Mouse (Mus musculus) hindbrain, embryonic 14.5 days (tissue): ENCODE measurements around the gene Add3. TPM values are rescaled to one million over a fixed set of nuclear protein-coding genes. Genes with fewer than 3 reads are reported as not detected.

Experiments
- ATAC-seq: fragments of 200-750 bp; cut with Nextera tagmentation; 2 replicates; pipeline ENCODE4 v1.8.0; 2017; ENCODE audit warnings: moderate number of reproducible peaks, mild to moderate bottlenecking, moderate TSS enrichment, moderate library complexity; ENCODE audit not compliant: low FRiP score
- DNase-seq: peaks from one replicate; pipeline ENCODE4 v3.0.0-alpha.2; 2015; ENCODE audit warnings: low spot score
- H3K27ac ChIP-seq: fragments of 300-500 bp; sonication (generic); 2 replicates; pipeline ENCODE4 v1.5.1; 2014; ENCODE audit warnings: mild to moderate bottlenecking, moderate library complexity
- H3K27me3 ChIP-seq: fragments of 300-500 bp; sonication (generic); 2 replicates; pipeline ENCODE4 v1.6.1; 2014; ENCODE audit warnings: mild to moderate bottlenecking, low read length, mixed read lengths; ENCODE audit not compliant: control insufficient read depth, insufficient read depth
- H3K36me3 ChIP-seq: fragments of 300-500 bp; sonication (generic); replicated peaks from 2 replicates; pipeline ENCODE4 v1.6.1; 2014; ENCODE audit not compliant: control insufficient read depth, insufficient read depth
- H3K4me1 ChIP-seq: fragments of 300-500 bp; sonication (generic); replicated peaks from 2 replicates; pipeline ENCODE4 v1.6.1; 2014; ENCODE audit warnings: antibody characterized with exemption, low read length, mixed read lengths; ENCODE audit not compliant: control insufficient read depth, insufficient read depth
- H3K4me2 ChIP-seq: fragments of 300-500 bp; sonication (generic); replicated peaks from 2 replicates; pipeline ENCODE4 v1.6.1; 2014; ENCODE audit warnings: mild to moderate bottlenecking, moderate library complexity
- H3K4me3 ChIP-seq: fragments of 300-500 bp; sonication (generic); replicated peaks from 2 replicates; pipeline ENCODE4 v1.5.1; 2014; ENCODE audit warnings: mild to moderate bottlenecking, low read length
- H3K9ac ChIP-seq: fragments of 300-500 bp; sonication (generic); 2 replicates; pipeline ENCODE4 v1.6.1; 2014
- H3K9me3 ChIP-seq: fragments of 300-500 bp; sonication (generic); 2 replicates; pipeline ENCODE4 v1.6.1; 2016; ENCODE audit warnings: low read length; ENCODE audit not compliant: control insufficient read depth
- WGBS: fragments of 180-500 bp; shearing (Covaris S2); extraction: QIAGEN DNeasy Blood & Tissue Kit; methylation state at CpG from one replicate; pipeline ENCODE4 v1.1.7; 2014; 5-methylcytosine and 5-hydroxymethylcytosine counted together
- polyA plus RNA-seq: library from polyadenylated mRNA; unstranded; fragments of >200 nt; fragmentation: Nextera tagmentation; extraction: Ambion mirVana; gene quantifications from 2 replicates; pipeline ENCODE4 v1.2.1, GENCODE M21; 2014

The Add3 gene
- polyA plus RNA-seq, 1 experiment from 2014 or later: 43.4 TPM

DNA sequence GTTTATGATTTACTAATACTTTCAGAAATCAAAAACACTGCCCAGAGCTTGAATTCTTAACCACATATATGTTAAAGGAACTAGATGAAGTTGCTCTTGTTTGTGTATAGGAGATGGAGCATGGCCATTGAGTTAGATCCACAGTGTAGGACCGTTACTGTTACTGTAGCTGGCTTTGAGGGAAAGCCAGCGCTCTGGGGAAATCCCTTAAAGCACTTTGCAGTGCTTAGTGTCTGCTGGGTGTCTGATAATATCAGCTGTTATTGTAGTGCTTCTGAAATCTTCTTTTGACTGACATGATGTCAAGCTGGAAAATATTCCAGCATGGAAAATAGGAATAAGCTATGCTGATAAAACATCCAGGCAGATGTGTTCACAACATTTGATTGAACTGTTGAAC is 33.8 kb downstream of the Add3 start:
- ATAC-seq: no peak
- no peak overlapping the region for H3K27ac ChIP-seq

DNA sequence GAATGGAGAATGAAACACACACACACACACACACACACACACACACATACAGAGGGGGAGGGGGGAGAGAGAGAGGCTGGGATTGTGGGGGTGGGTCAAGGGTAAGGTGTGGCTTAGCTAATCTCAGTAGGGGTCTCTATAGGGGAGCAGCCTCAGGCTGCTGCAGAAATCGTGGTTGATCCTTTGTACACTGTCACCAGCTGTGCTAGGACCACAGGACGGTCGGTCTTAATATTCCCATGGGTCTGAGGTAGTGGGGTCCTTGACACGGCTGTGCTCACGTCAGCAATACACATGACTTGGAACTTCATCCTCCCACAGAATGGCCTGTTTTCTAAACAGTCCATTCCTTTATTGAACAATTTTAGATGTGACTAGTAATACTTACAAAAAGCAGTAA is 35.3 kb downstream of the Add3 start:
- WGBS: 72% methylated on average over 5 of the region's 5 CpGs
- Histone ChIP-seq H3K9ac (no peak overlapping the region), H3K4me1 (no peaks in the 10 kb centered on the region), H3K36me3 (no peaks in the 10 kb centered on the region), H3K9me3 (no peaks in the 10 kb centered on the region), H3K27ac (no peak overlapping the region), H3K4me3 (no peak overlapping the region), H3K4me2 (no peak overlapping the region), H3K27me3 (no peaks in the 10 kb centered on the region)
- no peak for ATAC-seq
- DNase-seq: no peak

More for the DNA sequence above, 33.8 kb downstream of the Add3 start:
- Histone ChIP-seq H3K9me3 (no peaks in the 10 kb centered on the region), H3K4me3 (no peak overlapping the region), H3K27me3 (no peaks in the 10 kb centered on the region), H3K9ac (no peak overlapping the region), H3K4me1 (no peaks in the 10 kb centered on the region), H3K36me3 (no peaks in the 10 kb centered on the region), H3K4me2 (no peak overlapping the region)
- 80% methylated on average over 2 of the region's 2 CpGs for WGBS
- no peak for DNase-seq

DNA sequence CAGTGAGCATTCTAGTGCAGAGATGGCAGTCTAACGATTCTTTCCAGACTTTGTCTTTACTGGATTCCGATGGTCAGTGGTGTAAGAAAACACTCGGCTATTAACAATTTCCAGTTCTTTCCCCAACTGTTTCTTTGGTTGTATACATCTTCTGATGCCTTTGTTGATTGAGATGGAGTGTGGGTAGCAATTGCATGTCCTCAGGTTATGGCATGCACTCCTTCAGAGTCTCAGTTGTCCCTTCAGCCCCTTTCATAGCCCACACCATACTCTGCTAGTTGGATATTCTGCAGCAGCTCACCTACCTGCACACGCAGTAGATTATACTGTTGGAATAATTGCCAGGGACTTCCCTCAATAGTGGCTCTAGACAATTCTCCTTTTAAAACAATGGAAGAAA is 36.3 kb downstream of the Add3 start:
- 91% methylated on average over 4 of the region's 4 CpGs for WGBS
- Histone ChIP-seq H3K27me3 (no peaks in the 10 kb centered on the region), H3K9ac (no peak overlapping the region), H3K36me3 (no peaks in the 10 kb centered on the region), H3K4me2 (no peak overlapping the region), H3K9me3 (no peaks in the 10 kb centered on the region), H3K27ac (no peak overlapping the region), H3K4me3 (no peak overlapping the region), H3K4me1 (peaks cover 8% of the 10 kb centered on the region; the same call in 1 of the 2 replicates)
- no peak for ATAC-seq
- no peak for DNase-seq

DNA sequence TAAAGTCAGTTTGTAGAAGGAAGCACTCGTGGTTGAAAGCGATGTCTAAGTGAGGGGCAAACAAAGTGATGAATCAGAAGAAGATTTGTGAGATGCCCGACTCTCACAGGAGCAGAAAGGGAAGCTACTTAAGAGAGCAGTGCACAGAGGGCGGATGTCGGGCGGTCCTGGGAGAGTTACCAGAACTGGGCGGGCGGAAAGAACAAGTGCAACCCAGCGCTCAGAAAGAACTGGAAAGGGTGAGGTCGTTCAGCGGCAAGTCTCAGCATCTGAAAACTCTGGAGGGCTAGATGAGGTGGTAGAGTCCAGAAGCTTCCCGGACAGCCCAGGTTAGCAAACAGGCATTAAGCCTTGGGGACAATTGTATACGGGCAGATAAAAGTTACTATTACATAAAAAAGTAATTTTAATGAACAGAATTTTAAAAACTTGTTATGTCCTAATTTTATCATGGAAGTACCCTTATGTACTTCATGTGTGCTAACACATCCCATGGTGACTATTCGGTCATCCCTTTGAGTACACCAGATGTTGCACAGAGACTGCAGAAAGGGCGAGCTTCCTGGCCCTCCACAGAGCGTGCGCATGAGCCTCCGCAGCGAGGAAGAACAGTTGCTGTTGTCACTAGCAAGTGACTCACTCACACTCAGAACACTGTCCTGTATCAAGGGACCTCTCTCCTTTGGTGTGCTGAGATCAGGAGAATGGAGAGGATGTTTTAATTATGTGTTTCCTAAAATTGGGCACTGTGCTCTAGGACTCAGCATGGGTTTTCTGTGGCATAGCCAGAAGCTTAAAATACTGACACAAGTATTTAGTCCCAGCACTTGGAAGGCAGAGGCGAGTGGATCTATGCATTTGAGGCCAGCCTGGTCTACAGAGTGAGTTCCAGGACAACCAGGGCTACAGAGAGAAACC is 38.6 kb downstream of the Add3 start:
- Histone ChIP-seq H3K9me3 (no peaks in the 10 kb centered on the region), H3K36me3 (no peaks in the 10 kb centered on the region), H3K27ac (no peak overlapping the region), H3K4me3 (no peak overlapping the region), H3K4me2 (no peak overlapping the region), H3K27me3 (no peaks in the 10 kb centered on the region), H3K9ac (no peak overlapping the region), H3K4me1 (peaks cover 8% of the 10 kb centered on the region; the same call in 1 of the 2 replicates)
- DNase-seq (no peak), ATAC-seq (no peak)
- 95% methylated on average over 20 of the region's 20 CpGs for WGBS

DNA sequence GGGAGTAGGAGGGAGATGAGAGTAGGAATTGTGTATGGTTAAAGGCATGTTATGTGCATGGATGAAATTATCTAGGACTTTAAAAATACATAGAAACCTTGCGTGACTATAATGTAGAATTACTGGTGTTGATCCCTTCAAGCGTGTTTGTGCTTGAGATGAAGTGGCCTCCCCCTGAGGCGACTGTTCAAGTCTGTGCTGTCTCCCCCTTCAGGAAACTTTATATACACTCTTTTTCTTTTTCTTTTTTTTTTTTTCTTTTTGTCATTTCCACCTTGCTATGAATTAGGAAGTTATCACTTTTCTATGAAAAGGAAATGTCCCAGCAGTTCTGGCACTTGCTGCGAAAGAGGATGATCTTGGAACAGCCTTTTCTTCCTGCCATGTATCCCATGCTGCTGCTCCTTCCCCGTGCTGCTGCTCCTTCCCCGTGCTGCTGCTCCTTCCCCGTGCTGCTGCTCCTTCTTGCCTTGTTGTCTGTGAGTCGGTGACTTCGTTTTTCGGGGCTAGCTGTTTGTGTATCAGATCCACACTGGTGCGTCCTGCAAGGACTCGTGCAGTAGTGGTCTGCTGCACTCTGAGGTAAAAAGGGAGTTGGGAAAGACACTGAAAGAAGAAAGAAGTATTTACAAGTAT is 40.0 kb downstream of the Add3 start:
- 81% methylated on average over 12 of the region's 12 CpGs for WGBS
- Histone ChIP-seq H3K27ac (no peak overlapping the region), H3K4me1 (peaks cover 8% of the 10 kb centered on the region; the same call in 1 of the 2 replicates), H3K9me3 (no peaks in the 10 kb centered on the region), H3K4me2 (no peak overlapping the region), H3K36me3 (no peaks in the 10 kb centered on the region), H3K9ac (no peak overlapping the region), H3K4me3 (no peak overlapping the region), H3K27me3 (no peaks in the 10 kb centered on the region)
- DNase-seq: no peak
- ATAC-seq: no peak

DNA sequence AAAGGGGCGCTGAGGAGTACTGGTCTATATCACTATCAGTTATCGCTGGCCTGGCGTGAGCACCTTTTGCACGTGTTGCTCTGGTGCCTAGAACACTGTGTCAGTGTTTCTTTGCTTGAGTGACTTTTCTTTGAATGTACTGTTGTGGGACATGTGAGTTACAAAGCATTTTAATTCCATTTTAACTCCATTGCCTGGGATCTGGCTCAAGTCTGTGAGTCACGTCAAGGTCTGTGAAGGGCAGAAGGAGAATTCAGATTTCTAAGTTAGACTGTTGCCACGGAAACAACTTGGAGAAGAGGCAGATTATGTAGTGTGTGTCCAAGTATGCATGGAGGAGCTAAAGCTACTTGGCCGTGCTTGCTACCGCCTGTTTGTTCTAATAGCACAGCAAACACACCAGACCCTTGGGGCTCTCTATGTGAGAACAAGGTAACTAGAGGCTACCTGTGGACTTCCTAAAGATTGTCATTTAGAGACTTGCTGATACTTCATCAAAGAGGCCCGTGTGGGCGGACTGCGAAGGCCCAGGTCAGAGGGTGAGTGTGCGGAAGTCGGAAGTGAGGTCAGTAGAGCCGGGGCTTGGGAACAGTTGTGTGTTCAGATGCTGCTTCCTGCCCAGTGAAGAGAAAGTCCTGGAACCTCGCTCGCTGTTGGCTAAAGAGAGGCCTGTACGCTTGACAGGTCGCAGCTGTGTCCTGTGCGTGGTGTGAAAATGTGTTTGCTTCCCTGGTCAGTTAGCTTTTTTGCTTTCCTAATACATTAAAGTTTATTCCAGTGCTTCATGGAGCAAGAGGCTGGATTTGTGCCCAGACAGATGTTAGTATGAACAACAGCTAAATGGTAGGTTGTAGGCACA is 41.0 kb downstream of the Add3 start:
- 63% methylated on average over 19 of the region's 19 CpGs for WGBS
- H3K4me1 ChIP-seq: peaks cover 8% of the 10 kb centered on the region; the same call in 1 of the 2 replicates
- no peak overlapping the region for H3K9ac ChIP-seq
- no peaks in the 10 kb centered on the region for H3K9me3 ChIP-seq
- H3K4me3 ChIP-seq: no peak overlapping the region
- DNase-seq: no peak
- 0 out of 2 replicates have a peak overlapping the region, but pooled peaks have one; percentile 26 for H3K27ac ChIP-seq
- H3K36me3 ChIP-seq: no peaks in the 10 kb centered on the region
- peak; percentile 48; the same call in 1 of the 2 replicates for ATAC-seq
- H3K27me3 ChIP-seq: no peaks in the 10 kb centered on the region
- no peak overlapping the region for H3K4me2 ChIP-seq

DNA sequence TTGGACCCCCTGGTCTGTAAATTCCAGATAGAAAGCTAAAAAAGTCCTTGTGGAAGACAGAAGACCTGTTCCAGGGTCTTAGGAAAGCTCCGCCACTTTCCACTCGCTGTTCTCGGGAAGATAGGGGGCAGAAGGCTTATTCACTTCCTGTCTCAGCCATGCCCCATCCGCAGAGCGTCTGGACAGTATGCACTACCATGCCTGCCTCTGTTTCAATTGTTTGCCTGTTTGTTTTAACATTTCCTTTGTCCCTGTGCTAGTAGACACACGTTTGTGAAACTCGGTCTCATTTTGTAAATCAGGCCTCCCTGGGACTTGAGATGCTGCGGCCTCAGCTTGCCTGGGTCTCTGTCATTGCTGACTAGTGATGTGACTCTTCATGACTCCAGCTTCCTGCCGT is 43.4 kb downstream of the Add3 start:
- WGBS: 68% methylated on average over 9 of the region's 9 CpGs
- ATAC-seq: no peak

DNA sequence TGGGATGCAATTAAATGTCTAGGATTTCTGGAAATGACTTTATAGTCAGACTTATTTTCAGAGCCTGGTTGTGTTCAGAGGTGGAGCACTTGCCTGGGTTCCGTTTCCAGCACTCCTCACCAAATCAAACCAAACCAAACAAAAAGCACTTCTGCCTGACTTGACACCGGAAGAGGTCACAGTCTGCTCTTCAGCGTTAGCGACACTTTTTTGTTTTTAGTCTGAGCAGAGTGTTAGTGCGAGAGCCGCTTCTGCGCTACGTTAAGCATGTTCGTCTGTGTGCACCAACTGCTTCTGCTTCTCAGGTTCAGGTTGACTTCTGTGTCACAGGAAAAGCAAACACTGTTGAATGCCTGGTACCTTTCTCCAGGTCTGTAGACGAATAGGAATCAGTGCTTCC is 44.0 kb downstream of the Add3 start:
- no peaks in the 10 kb centered on the region for H3K9me3 ChIP-seq
- no peaks in the 10 kb centered on the region for H3K27me3 ChIP-seq
- DNase-seq: no peak
- peaks cover 13% of the 10 kb centered on the region; the same call in 1 of the 2 replicates for H3K4me1 ChIP-seq
- no peak for ATAC-seq
- H3K9ac ChIP-seq: no peak overlapping the region
- H3K4me3 ChIP-seq: no peak overlapping the region
- no peak overlapping the region for H3K4me2 ChIP-seq
- H3K27ac ChIP-seq: no peak overlapping the region
- WGBS: 57% methylated on average over 10 of the region's 10 CpGs
- no peaks in the 10 kb centered on the region for H3K36me3 ChIP-seq

More for the DNA sequence above, 43.4 kb downstream of the Add3 start:
- no peaks in the 10 kb centered on the region for H3K9me3 ChIP-seq
- H3K9ac ChIP-seq: no peak overlapping the region
- H3K36me3 ChIP-seq: no peaks in the 10 kb centered on the region
- no peak overlapping the region for H3K4me2 ChIP-seq
- H3K27ac ChIP-seq: no peak overlapping the region
- H3K27me3 ChIP-seq: no peaks in the 10 kb centered on the region
- H3K4me1 ChIP-seq: peaks cover 13% of the 10 kb centered on the region; the same call in 1 of the 2 replicates
- DNase-seq: no peak
- H3K4me3 ChIP-seq: no peak overlapping the region

DNA sequence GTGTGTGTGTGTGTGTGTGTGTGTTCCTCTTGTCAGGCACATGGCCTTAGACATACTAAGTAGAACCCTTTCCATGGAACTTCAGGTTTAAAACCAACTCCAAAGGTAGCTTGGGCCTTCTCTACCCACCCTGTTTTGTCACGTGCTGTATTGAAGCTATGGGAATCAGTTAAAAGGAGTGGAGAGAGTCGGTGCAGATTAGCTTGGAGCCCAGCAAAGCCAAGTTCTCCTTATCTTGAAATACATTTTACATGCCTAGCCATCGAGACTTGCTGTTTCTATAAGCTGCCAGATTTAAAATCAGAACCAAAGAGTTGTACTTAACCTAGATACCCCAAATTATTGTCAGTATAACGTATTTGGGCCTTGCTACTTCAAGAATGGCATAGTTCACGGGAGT is 44.7 kb downstream of the Add3 start:
- H3K4me3 ChIP-seq: no peak overlapping the region
- no peaks in the 10 kb centered on the region for H3K9me3 ChIP-seq
- H3K36me3 ChIP-seq: no peaks in the 10 kb centered on the region
- H3K4me1 ChIP-seq: peaks cover 13% of the 10 kb centered on the region; the same call in 1 of the 2 replicates
- WGBS: 90% methylated on average over 5 of the region's 5 CpGs
- DNase-seq (no peak), ATAC-seq (no peak)
- no peaks in the 10 kb centered on the region for H3K27me3 ChIP-seq
- H3K27ac ChIP-seq: no peak overlapping the region
- no peak overlapping the region for H3K9ac ChIP-seq
- H3K4me2 ChIP-seq: no peak overlapping the region
